22 mouse cellular contexts compared by ENCODE assay signal in genomic region chr3:136349690-136350089, GRCm38 (mm10). TPM values are rescaled to one million over a fixed set of nuclear protein-coding genes. Genes with fewer than 3 reads are reported as not detected.
"Had no signal": no experiment of that assay in that cellular context is flagged by ENCODE, and none has a peak within 500 bp of the region (broad histone marks: within the 10 kb centered on the region; RNA-seq: fewer than 3 reads in every experiment).

No protein-coding gene starts in this region.

- ATAC-seq: intestine, postnatal 0 days; liver, embryonic 12.5 days; midbrain, embryonic 15.5 days had no signal

- DNase-seq: kidney, adult 2 months; kidney, postnatal 25 days; layer of hippocampus, adult 9-11 months; liver; lung, postnatal 10 days; right cerebral cortex, postnatal 14 days; right cerebral cortex, postnatal 4 days; thymus, postnatal 25 days had no signal

- H3K27me3 ChIP-seq: limb, embryonic 13.5 days; liver, embryonic 12.5 days; liver, embryonic 15.5 days; lung, embryonic 15.5 days; midbrain, embryonic 12.5 days; midbrain, embryonic 15.5 days; neural tube, embryonic 13.5 days; stomach, embryonic 15.5 days had no signal

- H3K4me3 ChIP-seq: layer of hippocampus, adult 2 months; limb, embryonic 10.5 days; limb, embryonic 13.5 days; liver, embryonic 12.5 days; liver, embryonic 15.5 days; lung, embryonic 15.5 days; midbrain, embryonic 12.5 days; midbrain, embryonic 15.5 days; myocyte; neural tube, embryonic 13.5 days; stomach, embryonic 15.5 days had no signal

- H3K27ac ChIP-seq: kidney, postnatal 0 days; layer of hippocampus, adult 2 months; limb, embryonic 10.5 days; limb, embryonic 13.5 days; liver, embryonic 12.5 days; liver, embryonic 15.5 days; lung, embryonic 15.5 days; macrophage; midbrain, embryonic 12.5 days; midbrain, embryonic 15.5 days; neural tube, embryonic 13.5 days; stomach, embryonic 15.5 days had no signal

- H3K4me1 ChIP-seq: limb, embryonic 10.5 days; limb, embryonic 13.5 days; liver, embryonic 12.5 days; liver, embryonic 15.5 days; lung, embryonic 15.5 days; midbrain, embryonic 12.5 days; midbrain, embryonic 15.5 days; neural tube, embryonic 13.5 days; stomach, embryonic 15.5 days had no signal

RNA-seq across cellular contexts. Expression of gene Bank1, which starts 23.8 kb away (rescaled TPM):
- polyA plus RNA-seq: myocyte had no signal
